Mouse (Mus musculus) right cerebral cortex, postnatal 36 days (tissue): ENCODE measurements around the gene Hspd1.

Experiments used
- DNase-seq, 2 experiments: peaks; one replicate each; pipeline ENCODE4 v3.0.0; 2022; ENCODE audit warnings: low spot score in 2 of 2, mixed read lengths in 1 of 2

Gene Hspd1

DNA sequence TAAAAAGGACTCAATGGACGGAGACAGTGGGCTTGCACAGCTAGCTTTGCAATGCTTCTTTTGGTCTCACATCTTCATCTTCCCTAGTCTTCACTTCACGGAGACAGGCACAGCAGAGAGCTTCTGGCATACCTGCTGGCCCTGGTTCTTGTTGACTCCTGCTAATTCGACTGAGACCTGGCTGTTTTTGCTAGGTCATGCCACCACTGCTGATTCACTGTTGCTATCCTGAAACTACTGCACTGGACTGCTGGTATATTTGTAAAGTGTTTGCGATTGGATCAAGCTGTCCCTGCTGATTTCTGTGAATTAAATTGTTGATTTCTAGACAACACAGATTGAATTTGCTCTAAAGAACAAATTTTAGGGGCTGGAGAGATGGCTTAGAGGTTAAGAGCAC, 46.4 kb downstream of the Hspd1 start:
- DNase-seq, result no peak

DNA sequence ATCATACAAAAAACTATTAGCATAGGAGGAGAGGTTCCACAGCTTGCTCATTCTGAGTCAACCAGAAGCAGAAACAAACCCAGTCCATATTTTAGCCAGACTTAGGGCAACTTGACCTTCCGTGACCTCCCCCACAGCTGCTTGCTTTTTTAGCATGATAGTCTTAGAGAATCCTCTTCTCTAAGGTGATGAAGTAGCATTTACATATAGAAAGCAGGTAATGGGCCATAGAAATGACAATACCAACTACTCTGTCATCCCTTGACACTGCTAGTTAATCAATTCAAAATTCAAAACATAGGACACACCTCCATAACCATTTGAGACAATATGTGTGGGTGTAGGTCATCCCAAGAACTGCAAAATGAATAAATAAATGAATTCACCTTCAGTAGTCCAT, 48.1 kb downstream of the Hspd1 start:
- DNase-seq, result no peak

DNA sequence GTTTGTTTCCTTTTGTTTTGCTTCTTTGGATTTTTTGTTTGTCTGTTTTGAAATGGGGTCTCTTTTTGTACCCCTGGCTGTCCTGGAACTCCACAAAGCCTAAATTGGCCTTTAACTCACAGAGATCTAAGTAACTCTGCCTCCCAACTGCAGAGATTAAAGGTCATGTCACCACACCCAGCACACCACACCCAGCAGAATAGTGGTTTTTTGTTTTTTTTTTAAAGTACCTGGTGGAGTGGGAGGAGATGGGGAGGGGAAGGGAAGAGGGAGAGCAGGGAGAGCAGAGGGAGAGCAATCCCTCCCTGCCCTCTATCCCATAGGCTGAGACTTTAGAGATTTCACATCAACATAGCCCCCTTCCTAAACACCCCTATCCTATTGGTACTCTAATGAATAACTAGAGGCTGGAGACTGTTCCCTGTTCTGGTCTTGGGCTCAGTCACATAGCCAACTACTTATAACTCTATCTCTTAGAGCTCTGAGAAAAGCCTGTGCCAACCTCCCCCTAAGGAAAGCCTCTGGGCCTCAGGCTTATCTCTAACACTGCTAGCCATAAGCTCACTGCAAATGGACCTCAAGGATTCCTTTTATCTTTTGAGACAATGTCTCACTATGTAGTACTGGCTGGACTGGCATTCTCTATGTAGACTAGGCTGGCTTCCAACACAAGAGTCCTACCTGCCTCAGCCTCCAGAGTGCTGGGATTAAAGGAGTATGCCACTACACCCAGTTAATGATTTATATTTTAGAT, 56.8 kb downstream of the Hspd1 start:
- DNase-seq, result no peak

DNA sequence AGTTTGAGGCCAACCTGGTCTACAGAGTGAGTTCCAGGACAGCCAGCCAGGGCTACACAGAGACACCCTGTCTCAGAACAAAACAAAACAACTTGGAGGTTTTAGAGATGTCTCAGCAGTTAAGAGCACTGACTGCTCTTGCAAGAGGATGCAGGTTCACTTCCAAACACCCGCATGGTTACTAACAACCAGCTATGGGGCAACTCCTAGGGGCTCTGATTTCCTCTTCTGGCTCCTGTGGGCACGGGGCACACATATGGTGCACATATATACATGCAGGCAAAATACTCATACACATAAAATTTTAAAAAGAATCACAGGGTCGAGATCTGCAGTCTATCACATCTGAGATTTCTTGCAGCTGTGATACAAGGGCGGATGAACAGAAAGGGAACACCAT, 58.6 kb downstream of the Hspd1 start:
- DNase-seq, result no peak

DNA sequence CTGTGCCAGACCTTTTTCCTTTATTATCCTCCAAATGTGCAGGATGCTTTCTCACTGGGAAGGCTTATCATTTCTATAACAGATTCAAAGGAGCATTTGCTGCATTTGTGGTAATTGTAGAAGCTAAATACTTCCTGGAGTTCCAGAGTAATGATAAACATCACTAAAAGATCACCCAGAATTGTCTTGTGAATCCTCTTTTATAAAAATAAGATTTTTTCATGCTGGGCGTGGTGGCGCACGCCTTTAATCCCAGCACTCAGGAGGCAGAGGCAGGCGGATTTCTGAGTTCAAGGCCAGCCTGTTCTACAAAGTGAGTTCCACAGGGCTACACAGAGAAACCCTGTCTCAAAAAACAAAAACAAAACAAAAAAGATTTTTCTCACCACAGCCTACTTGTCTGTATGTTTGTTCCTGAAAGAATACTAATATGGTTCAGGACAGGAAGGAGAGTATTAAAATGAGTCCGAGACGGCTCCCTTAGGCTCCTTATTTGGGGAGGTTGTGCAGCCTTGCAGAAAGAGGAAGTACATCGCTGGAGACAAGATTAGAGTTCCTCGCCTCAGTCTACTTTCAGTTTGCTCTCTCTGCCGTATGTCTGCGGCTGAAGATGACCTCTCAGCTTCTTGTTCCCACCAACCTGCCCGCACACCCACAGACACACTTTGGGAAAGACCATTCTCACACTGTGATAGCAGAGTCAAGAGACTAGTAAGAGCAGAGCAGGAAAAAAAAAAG, 59.4 kb downstream of the Hspd1 start:
- DNase-seq, result no peak

DNA sequence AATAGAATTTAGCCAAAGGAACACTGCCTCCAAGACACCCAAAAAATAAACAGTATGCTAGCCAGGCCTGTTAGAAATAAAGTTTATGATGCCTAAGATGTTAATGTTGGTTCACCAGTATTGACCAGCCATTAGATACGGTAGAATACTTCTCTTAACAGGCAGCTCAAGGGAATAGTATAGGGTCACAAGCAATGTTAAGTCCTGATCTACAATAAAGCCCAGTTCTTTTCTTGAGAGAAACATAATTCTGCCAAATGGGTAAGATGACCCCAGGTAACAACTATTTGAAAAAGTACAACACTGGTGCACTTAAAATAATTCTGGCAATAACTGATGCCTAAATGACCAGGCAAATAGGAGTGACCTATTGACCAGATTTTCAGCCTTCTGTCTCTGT, 60.1 kb downstream of the Hspd1 start:
- DNase-seq, result no peak
